Mouse (Mus musculus) left cerebral cortex, adult 9 months (tissue): Measurements from ENCODE around the gene Rreb1.

ENCODE experiments used
- DNase-seq, 2 experiments: peaks; one replicate each; pipeline ENCODE4 v3.0.0; 2022; ENCODE audit warnings: low spot score in 2 of 2

The Rreb1 gene

DNA sequence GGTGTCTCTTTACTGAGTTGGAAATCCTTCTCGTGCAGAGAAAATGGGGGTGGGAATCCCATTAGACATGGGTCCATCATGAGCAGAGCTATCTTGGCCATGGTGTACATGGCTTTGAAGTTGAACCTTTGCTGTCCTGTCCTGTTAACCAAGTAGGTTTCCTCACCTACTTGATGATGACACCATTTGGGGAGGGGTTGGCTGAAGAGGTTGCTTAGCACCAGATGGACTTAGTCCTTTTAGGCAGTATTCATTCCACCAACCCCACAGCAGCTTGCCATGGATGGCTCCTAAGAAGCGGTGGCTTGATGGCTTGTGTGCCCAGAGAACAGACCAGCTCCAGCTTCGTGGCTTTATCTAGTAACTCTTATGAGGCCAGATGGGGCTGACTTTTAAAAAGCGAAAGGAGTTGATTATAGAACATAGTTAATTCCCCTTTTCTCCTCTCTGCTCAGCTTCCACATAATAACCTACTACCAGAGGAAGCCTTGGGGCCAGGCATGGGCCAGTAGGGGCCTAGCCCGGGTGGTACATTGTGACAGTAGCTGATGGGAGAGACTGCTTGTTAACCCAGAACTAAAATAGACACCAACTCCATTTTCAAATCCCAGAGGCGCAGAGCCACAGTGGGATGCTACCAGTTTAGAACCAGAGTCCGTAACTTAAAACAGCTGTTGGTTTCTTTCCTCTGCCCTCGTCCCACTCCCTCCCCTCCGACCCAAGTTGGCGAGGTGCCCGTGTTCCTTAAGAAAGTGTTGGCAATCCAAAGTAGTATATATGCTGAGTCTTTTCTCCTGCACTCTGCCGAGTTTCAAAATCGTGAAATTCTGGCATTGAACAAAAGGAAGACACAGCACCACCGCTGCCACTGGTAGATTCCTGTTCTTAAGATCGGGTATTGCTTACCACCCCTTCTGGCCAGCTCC is 140.4 kb downstream of the Rreb1 start:
- DNase-seq = no peak

GRCm38 (mm10) chr13:37919711-37920277 is 141.6 kb downstream of the Rreb1 start:
- DNase-seq = no peak

- no peak for DNase-seq
Measured at GRCm38 (mm10) chr13:37920727-37921126, 142.5 kb downstream of the Rreb1 start.

DNA sequence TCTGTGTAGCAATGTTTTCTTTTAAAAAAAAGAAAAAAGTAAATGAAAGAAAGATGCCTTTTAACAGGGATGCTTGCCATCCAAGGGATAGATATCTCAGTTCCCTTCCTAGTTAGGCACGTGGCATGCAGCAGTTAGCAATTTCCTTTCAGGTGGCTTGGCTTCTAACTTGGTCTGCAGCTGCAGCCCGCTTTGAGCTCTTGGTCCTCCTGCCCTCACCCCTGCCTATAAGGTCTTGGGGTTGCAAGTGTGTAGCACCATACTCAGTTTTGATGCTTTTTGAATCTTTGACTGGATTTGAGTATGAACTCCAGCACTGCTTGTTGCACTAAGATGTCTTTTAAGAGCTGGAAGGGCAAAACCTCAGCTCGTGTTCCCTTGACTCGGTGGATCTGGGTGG is 144.9 kb downstream of the Rreb1 start:
- DNase-seq = no peak

DNA sequence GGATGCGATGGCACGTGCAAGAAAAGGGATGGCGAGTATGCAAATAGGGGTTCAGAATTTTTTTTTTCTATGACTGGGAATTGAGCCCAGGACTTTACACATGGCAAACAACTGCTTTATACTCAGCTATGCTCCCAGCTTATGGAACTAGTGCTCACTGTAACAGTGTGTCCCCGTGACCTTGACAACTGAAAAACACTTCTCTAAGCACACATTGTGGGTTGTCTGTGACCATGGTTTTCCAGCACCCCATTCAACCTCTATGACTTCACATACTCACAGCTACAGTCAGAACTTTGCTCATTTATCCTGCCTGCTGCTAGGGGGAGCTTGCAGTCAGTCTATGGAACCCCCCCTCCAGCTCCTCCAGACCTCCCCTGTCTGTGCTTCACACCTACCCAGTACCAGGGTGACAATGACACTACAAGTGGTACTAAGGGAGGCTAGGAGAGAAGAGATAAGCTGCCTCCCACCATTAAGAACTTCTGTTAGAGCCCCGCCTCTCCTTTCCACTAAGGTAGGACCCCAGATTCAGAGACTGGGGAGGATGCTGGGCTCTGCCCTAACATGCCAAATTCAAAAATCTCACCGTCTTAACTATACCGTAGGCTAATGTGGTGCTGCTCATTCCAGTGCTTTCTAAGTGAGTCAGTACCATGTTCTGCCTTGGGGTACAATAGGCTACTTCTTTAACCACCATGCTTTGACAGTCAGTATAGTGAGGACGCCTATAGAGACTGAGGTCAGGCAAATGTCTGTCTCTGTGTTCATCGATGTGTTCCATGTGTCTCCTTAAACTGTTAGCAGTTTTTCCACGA is 145.7 kb downstream of the Rreb1 start:
- no peak for DNase-seq

DNA sequence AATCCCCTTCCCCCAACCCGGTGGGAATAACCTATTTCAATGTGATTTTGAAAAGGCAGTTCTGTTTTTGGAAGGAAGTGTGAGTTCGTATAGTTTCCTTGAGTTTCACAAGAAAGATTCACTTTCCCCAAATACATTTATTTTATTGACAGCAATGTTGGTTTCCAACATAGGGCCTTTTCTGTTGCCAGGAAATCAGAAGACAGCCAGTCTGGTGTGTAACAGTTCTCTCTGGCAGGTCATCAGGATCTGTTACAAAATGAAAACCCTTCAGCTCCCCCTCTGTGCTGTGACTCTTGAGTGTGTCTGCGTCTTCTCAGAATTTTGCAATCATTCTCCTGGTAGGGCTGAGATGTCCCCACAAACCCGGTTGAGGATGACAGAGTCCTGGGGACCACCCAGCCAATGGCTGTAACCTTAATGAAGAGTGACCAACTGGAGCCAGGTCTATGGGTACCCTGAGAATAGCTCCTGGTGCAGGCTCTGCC is 146.3 kb downstream of the Rreb1 start:
- DNase-seq = no peak

GRCm38 (mm10) chr13:37926394-37926793 is 148.2 kb downstream of the Rreb1 start:
- DNase-seq = no peak

GRCm38 (mm10) chr13:37929532-37929931 is 151.3 kb downstream of the Rreb1 start:
- no peak for DNase-seq

- DNase-seq = no peak
Measured at GRCm38 (mm10) chr13:37930091-37930490, 151.9 kb downstream of the Rreb1 start.

- DNase-seq = no peak
Measured at GRCm38 (mm10) chr13:37930621-37931020, 152.4 kb downstream of the Rreb1 start.

DNA sequence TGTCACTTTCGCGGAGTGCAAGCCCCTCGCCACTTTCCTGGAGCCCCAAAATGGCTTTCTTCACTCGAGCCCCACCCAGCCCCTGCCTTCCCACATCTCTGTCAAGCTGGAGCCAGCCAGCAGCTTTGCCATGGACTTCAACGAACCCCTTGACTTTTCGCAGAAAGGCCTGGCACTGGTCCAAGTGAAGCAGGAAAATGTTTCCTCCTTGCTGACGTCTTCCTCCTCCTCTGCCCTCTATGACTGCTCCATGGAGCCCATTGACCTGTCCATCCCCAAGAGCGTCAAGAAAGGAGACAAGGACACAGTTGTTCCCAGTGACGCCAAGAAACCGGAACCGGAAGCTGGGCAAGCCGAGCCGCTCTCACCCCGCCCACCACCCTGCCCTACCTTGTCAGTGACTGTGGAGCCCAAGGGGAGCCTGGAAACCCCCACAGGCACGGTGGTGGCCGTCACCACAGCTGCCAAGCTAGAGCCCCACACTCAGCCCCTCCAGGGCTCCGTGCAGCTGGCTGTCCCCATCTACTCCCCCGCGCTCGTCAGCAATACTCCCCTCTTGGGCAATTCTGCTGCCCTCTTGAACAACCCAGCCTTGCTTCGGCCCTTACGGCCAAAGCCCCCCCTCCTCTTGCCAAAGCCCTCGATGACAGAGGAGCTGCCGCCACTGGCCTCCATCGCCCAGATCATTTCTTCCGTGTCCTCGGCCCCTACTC is 153.2 kb downstream of the Rreb1 start:
- no peak for DNase-seq

DNA sequence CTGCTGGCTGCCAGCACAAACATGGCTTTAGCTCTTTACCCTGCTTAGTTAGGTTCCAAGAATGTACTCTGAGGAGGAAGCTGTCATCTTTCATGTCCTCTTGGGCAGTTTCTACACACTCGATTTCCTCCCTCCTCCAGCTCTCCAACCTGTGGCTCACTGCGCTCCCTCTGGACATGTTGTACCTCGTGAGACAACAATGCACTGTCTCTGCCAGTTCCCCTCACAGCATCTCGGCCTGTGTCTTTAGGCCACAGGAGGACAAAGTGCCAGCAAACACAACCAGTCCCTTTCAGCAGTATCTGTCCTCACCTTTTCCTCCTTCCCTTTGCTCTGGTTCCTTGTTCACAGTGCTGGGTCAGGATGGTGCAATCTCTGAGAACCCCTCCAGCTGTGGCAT is 155.9 kb downstream of the Rreb1 start:
- DNase-seq = no peak

- no peak for DNase-seq
Measured at GRCm38 (mm10) chr13:37934920-37935319, 156.7 kb downstream of the Rreb1 start.

- DNase-seq = no peak
Measured at GRCm38 (mm10) chr13:37936351-37936750, 158.2 kb downstream of the Rreb1 start.

GRCm38 (mm10) chr13:37940167-37940566 is 162.0 kb downstream of the Rreb1 start:
- no peak for DNase-seq

- DNase-seq = no peak
Measured at GRCm38 (mm10) chr13:37940649-37941048, 162.4 kb downstream of the Rreb1 start.

GRCm38 (mm10) chr13:37941138-37941645 is 163.0 kb downstream of the Rreb1 start:
- DNase-seq = no peak

DNA sequence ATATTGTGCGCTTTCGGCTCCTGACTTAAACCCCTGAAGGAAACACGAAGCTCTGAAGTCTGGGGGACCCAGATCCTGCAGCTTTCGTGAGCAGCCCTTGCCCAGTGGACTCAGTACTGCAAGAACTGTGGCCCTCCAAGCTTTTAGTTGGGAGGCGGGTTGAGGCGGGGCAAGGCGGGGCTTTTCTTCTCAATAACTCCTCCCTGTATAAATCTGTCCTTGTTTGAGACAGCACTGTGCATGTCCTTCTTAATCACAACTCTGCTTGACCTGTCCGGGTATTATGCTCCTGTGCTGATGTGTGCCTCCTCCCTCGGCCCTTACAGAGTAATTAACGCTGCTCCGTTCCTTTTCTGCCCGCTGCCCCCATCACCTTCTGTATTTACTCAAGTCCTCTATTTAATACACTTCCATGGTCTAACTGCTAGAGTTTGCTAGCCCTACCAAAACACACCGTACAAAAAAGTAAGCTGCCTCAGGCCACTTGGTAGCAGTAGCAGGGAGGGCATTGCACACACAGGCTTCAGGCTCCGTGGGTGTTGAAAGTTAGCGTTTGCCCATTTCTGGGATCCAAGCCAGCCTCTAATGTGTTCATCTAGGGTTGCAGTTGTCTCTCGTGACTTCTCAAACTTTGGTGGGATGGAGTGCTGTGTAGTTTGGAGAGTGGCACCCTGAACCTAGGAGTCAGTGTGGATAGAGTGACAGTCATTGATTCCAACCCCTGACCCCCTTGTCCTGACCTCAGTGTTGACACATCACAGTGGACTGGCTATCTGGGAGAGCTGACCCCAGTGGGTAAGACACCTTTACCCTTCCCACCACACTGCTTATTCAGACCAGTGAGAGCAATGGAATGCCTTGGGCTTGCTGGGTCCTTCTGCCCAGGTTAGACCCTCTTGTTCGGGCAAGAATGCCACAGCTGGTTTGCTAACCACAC is 164.0 kb downstream of the Rreb1 start:
- no peak for DNase-seq

GRCm38 (mm10) chr13:37942887-37943331 is 164.7 kb downstream of the Rreb1 start:
- DNase-seq = no peak

DNA sequence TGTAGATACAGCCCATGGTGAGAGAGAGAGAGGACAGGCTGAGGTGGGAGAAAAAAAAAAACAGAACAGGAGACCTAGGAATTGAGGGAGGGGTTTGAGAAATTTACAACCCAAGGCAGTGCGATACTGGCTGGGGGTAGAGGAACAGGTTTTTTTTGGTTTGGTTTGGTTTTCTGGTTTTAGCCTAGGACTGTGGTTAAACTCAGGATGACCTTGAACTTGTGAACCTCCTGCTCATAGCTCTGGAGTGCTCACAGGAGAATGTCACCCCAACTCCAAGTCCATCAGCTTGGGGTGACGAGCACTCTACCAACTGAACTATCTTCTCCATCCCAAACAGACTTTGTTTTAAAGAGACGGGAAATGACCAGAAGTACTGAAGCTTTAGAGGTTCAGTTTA is 165.3 kb downstream of the Rreb1 start:
- DNase-seq = no peak
